Mouse (Mus musculus): ENCODE measurements at regions not wholly inside any gene's neighbourhood (a gene's known extent, or its start where the extent isn't known, plus 50 kb on each side); places are given as distances from the start of the nearest gene placed in this dataset.

DNA sequence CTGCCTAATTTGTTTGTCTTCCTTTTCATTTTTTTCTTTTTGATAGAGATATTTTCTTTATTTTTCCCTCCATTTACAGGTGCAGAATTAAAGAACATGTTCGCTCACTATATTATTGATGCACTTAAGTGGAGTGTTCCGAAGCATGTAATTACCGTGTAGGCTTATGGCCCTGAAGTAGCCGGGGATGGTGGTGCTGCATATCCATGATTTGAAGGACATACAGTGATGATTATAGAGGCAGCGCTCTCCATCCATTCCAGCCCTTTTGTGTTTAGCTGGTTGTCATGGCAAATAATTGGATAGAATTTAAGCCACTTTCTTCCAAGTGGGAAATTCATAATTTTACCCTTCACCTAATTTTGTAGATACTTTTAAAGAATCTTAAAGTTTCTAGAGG, 581.5 kb downstream of the Isl1 start:
- Histone ChIP-seq H3K27me3 (replicated peaks; ENCODE audit: insufficient read depth, low read length) (no peaks in the 10 kb centered on the region), H3K4me1 (ENCODE audit: insufficient read depth, low read depth, low read length) (no peaks in the 10 kb centered on the region), H3K9me3 (ENCODE audit: low read length) (no peaks in the 10 kb centered on the region), H3K4me3 (ENCODE audit: low read depth, low read length) (no peak overlapping the region), H3K4me2 (replicated peaks; ENCODE audit: low read depth, low read length) (no peak overlapping the region), H3K36me3 (ENCODE audit: insufficient read depth, low read length) (no peaks in the 10 kb centered on the region), H3K9ac (replicated peaks; ENCODE audit: low read depth) (no peak overlapping the region), H3K27ac (ENCODE audit: low read length) (no peak overlapping the region)
- no peak for TF ChIP-seq CTCF (IDR thresholded peaks at IDR 0.05)
- no peak for TF ChIP-seq EP300 (IDR thresholded peaks at IDR 0.05)
- WGBS = 89% methylated on average over 5 of the region's 5 CpGs
- no peak for ATAC-seq
- DNase-seq (ENCODE audit: low spot score) = no peak

DNA sequence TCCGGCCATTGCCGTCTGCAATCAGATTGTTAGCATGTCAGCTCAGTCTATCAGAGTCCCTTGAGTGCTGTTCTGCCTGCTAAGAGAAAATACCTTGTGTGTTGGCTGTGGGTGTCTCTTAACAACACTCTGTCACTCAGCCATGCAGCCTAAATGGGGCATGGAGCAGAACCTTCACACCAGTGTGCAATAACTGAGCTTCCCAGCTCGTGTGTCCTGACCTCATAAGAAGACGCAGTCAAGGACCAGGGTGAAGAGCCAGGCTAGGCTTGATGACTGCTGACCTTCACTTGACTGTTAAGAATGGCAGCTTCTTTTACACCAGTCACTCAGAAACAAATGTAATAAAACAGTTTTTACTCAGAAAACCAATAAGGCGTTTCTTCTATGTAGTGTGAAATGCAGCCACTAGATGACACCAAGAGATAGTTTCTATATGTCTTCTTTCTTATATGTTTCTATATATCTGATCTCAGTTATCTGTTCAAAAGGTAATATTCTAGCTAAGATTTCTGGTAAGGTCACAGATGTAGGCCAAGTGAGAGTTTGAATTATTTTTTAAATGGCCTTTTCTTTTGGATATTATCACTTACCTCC, 584.0 kb downstream of the Isl1 start:
- no peak for ATAC-seq
- Histone ChIP-seq H3K4me2 (replicated peaks; ENCODE audit: low read depth, low read length) (no peak overlapping the region), H3K27me3 (replicated peaks; ENCODE audit: insufficient read depth, low read length) (no peaks in the 10 kb centered on the region), H3K9me3 (ENCODE audit: low read length) (no peaks in the 10 kb centered on the region), H3K4me1 (ENCODE audit: insufficient read depth, low read depth, low read length) (no peaks in the 10 kb centered on the region), H3K9ac (replicated peaks; ENCODE audit: low read depth) (no peak overlapping the region), H3K27ac (ENCODE audit: low read length) (no peak overlapping the region), H3K36me3 (ENCODE audit: insufficient read depth, low read length) (no peaks in the 10 kb centered on the region), H3K4me3 (ENCODE audit: low read depth, low read length) (no peak overlapping the region)
- no peak for DNase-seq (ENCODE audit: low spot score)
- 56% methylated on average over 5 of the region's 5 CpGs for WGBS
- TF ChIP-seq CTCF (IDR thresholded peaks at IDR 0.05) (no peak), EP300 (IDR thresholded peaks at IDR 0.05) (no peak)

DNA sequence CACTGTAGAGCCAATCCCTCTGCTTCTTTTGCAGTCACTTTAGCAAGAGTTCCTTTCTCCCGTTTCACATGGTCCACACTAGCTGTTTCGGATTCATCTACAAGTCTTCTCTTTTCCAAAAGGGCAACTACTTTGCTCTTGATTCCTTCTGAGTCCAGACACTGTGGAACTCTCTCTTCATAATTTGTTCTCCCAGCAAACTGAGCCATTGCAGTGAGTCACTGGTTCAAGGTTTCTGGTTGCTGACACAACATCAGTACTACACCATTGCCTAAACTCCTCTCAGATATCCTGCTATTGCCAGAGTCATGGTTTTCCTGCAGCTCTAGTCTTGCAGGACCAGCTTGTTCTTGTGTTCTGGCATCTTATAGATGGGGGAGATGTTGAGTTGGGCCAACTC, 590.2 kb downstream of the Isl1 start:
- Histone ChIP-seq H3K9ac (replicated peaks; ENCODE audit: low read depth) (no peak overlapping the region), H3K27me3 (replicated peaks; ENCODE audit: insufficient read depth, low read length) (no peaks in the 10 kb centered on the region), H3K27ac (ENCODE audit: low read length) (no peak overlapping the region), H3K36me3 (ENCODE audit: insufficient read depth, low read length) (no peaks in the 10 kb centered on the region), H3K9me3 (ENCODE audit: low read length) (no peaks in the 10 kb centered on the region), H3K4me2 (replicated peaks; ENCODE audit: low read depth, low read length) (no peak overlapping the region), H3K4me1 (ENCODE audit: insufficient read depth, low read depth, low read length) (no peaks in the 10 kb centered on the region), H3K4me3 (ENCODE audit: low read depth, low read length) (no peak overlapping the region)
- TF ChIP-seq EP300 (IDR thresholded peaks at IDR 0.05) (no peak), CTCF (IDR thresholded peaks at IDR 0.05) (no peak)
- no peak for DNase-seq (ENCODE audit: low spot score)
- no peak for ATAC-seq
- WGBS = 87% methylated on average over 2 of the region's 2 CpGs

DNA sequence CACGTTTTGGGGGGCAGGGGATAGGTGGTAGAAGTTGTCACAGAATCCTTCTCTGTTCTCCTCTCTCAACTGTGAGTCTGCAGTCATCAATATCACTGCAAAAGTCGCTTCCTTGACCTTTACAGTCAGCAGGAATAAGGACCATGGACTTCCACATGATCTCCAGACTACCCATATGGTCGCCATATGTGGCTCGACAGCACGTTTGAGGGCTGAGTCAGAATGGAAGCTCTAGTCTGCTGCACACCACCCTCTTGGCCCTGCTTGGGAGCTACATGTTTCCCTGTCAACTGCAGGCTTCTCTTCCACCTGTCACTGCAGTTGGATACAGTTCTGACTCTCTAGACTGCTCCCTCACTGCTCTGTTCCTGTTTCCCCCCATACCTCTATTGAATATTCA, 590.6 kb downstream of the Isl1 start:
- Histone ChIP-seq H3K4me3 (ENCODE audit: low read depth, low read length) (no peak overlapping the region), H3K4me1 (ENCODE audit: insufficient read depth, low read depth, low read length) (no peaks in the 10 kb centered on the region), H3K36me3 (ENCODE audit: insufficient read depth, low read length) (no peaks in the 10 kb centered on the region), H3K27ac (ENCODE audit: low read length) (no peak overlapping the region), H3K9ac (replicated peaks; ENCODE audit: low read depth) (no peak overlapping the region), H3K9me3 (ENCODE audit: low read length) (no peaks in the 10 kb centered on the region), H3K4me2 (replicated peaks; ENCODE audit: low read depth, low read length) (no peak overlapping the region), H3K27me3 (replicated peaks; ENCODE audit: insufficient read depth, low read length) (no peaks in the 10 kb centered on the region)
- DNase-seq (ENCODE audit: low spot score) = no peak
- TF ChIP-seq CTCF (IDR thresholded peaks at IDR 0.05) = no peak
- TF ChIP-seq EP300 (IDR thresholded peaks at IDR 0.05) = no peak
- ATAC-seq = no peak
- WGBS = 63% methylated on average over 5 of the region's 5 CpGs

DNA sequence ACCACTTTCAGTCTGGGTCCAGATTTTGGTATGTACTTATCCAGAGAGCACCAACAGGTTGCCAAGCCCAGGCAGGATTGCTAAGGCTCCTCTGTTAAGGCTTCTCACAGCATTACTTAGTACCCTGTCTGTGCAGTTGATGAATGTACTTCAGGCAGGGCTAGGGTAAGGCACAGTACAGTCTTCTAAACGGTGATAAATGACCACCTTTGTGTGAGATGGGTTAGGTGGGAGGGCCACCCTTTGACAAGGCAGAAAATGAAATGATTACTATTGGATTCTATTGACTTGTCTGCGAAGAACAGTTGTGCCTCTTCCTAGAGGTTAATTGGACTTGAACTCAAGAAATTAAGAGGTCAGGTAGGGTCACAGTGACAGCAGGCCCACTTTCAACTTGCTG, 594.4 kb upstream of the Itga1 start:
- Histone ChIP-seq H3K4me2 (replicated peaks; ENCODE audit: low read depth, low read length) (no peak overlapping the region), H3K9ac (replicated peaks; ENCODE audit: low read depth) (no peak overlapping the region), H3K9me3 (ENCODE audit: low read length) (no peaks in the 10 kb centered on the region), H3K36me3 (ENCODE audit: insufficient read depth, low read length) (no peaks in the 10 kb centered on the region), H3K4me1 (ENCODE audit: insufficient read depth, low read depth, low read length) (no peaks in the 10 kb centered on the region), H3K4me3 (ENCODE audit: low read depth, low read length) (no peak overlapping the region), H3K27ac (ENCODE audit: low read length) (no peak overlapping the region), H3K27me3 (replicated peaks; ENCODE audit: insufficient read depth, low read length) (no peaks in the 10 kb centered on the region)
- ATAC-seq (no peak), DNase-seq (ENCODE audit: low spot score) (no peak)
- WGBS = 35% methylated on average over 2 of the region's 2 CpGs
- no peak for TF ChIP-seq EP300 (IDR thresholded peaks at IDR 0.05)
- TF ChIP-seq CTCF (IDR thresholded peaks at IDR 0.05) = no peak

DNA sequence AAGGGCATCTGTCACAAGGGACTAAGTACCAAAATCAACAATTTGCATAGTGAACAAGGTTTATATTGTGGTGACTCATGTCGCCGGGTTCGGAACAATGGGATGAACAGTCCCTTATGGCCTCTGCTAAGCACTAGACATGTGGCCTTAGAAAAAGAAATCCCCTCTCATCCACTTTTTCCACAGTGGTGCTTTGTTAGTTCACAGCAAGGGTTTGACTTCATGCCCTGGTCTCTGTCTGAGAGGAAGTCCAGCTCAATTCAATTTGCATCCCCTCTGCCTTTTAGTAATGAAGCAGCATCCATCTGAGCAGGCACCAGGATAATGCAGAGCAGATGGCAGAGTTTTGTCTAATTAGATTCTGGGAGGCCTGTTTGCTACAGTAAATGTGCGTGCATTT, 585.7 kb upstream of the Itga1 start:
- DNase-seq (ENCODE audit: low spot score) (no peak), ATAC-seq (no peak)
- H3K27ac ChIP-seq (ENCODE audit: low read length) = no peak overlapping the region
- H3K4me2 ChIP-seq (replicated peaks; ENCODE audit: low read depth, low read length) = no peak overlapping the region
- H3K27me3 ChIP-seq (replicated peaks; ENCODE audit: insufficient read depth, low read length) = no peaks in the 10 kb centered on the region
- no peak for TF ChIP-seq EP300 (IDR thresholded peaks at IDR 0.05)
- no peak for TF ChIP-seq CTCF (IDR thresholded peaks at IDR 0.05)
- no peak overlapping the region for H3K9ac ChIP-seq (replicated peaks; ENCODE audit: low read depth)
- H3K4me1 ChIP-seq (ENCODE audit: insufficient read depth, low read depth, low read length) = no peaks in the 10 kb centered on the region
- WGBS = 88% methylated on average over 4 of the region's 4 CpGs
- no peaks in the 10 kb centered on the region for H3K9me3 ChIP-seq (ENCODE audit: low read length)
- H3K4me3 ChIP-seq (ENCODE audit: low read depth, low read length) = no peak overlapping the region
- no peaks in the 10 kb centered on the region for H3K36me3 ChIP-seq (ENCODE audit: insufficient read depth, low read length)

DNA sequence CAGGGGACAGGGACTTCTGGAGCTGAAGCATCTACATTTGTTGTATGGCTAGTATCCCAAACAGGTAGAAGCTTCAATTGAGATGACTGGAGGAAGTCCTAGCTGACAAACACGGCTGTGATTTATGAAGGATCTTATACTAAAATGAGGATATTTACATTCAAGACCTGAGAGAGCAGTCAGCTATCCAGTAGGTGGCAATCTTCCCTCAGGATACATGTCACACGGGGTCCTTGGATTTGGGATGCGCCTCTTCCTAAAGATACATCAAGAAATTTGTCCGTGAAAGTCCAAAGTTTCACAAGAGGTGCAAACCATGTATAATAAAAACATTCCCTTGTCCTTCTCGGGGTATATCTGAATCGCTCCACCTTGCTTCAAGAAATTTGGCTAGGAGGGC, 577.8 kb upstream of the Itga1 start:
- no peak for ATAC-seq
- no peaks in the 10 kb centered on the region for H3K27me3 ChIP-seq (replicated peaks; ENCODE audit: insufficient read depth, low read length)
- TF ChIP-seq EP300 (IDR thresholded peaks at IDR 0.05) = no peak
- TF ChIP-seq CTCF (IDR thresholded peaks at IDR 0.05) = peak; percentile 39
- H3K36me3 ChIP-seq (ENCODE audit: insufficient read depth, low read length) = no peaks in the 10 kb centered on the region
- 30% methylated on average over 6 of the region's 6 CpGs for WGBS
- peak; percentile 20 for DNase-seq (ENCODE audit: low spot score)
- no peak overlapping the region for H3K4me2 ChIP-seq (replicated peaks; ENCODE audit: low read depth, low read length)
- no peak overlapping the region for H3K4me3 ChIP-seq (ENCODE audit: low read depth, low read length)
- no peaks in the 10 kb centered on the region for H3K4me1 ChIP-seq (ENCODE audit: insufficient read depth, low read depth, low read length)
- no peaks in the 10 kb centered on the region for H3K9me3 ChIP-seq (ENCODE audit: low read length)
- H3K27ac ChIP-seq (ENCODE audit: low read length) = no peak overlapping the region
- no peak overlapping the region for H3K9ac ChIP-seq (replicated peaks; ENCODE audit: low read depth)
